Mouse (Mus musculus): ENCODE measurements at regions not wholly inside any gene's neighbourhood (a gene's known extent, or its start where the extent isn't known, plus 50 kb on each side); places are given as distances from the start of the nearest gene placed in this dataset.

- no peak for TF ChIP-seq CTCF (IDR thresholded peaks at IDR 0.05; ENCODE audit: extremely low read depth, insufficient read length, insufficient replicate concordance, low read depth, low read length)
- no peak for TF ChIP-seq POLR2A (IDR thresholded peaks at IDR 0.05; ENCODE audit: low read depth, low read length)
- Histone ChIP-seq H3K4me3 (ENCODE audit: low read depth, low read length) (no peak overlapping the region), H3K27me3 (ENCODE audit: control insufficient read depth, insufficient read depth, low read length) (no peaks in the 10 kb centered on the region; the same call in 1 of the 2 replicates), H3K4me1 (ENCODE audit: control insufficient read depth, insufficient read depth, insufficient read length, low read length) (no peaks in the 10 kb centered on the region), H3K27ac (ENCODE audit: insufficient read depth, low read depth, low read length) (no peak overlapping the region), H3K36me3 (ENCODE audit: control insufficient read depth, insufficient read depth, low read length) (no peaks in the 10 kb centered on the region)
- 35% methylated on average over 8 of the region's 8 CpGs for WGBS
Observed at GRCm38 (mm10) chr9:41705461-41705903, 418.6 kb downstream of the Sorl1 start.

GRCm38 (mm10) chr9:41703091-41703490 lies 421.0 kb downstream of the Sorl1 start:
- H3K27ac ChIP-seq (ENCODE audit: insufficient read depth, low read depth, low read length): no peak overlapping the region
- WGBS: 65% methylated on average over 6 of the region's 6 CpGs
- TF ChIP-seq POLR2A (IDR thresholded peaks at IDR 0.05; ENCODE audit: low read depth, low read length) (no peak), CTCF (IDR thresholded peaks at IDR 0.05; ENCODE audit: extremely low read depth, insufficient read length, insufficient replicate concordance, low read depth, low read length) (no peak)
- no peaks in the 10 kb centered on the region for H3K4me1 ChIP-seq (ENCODE audit: control insufficient read depth, insufficient read depth, insufficient read length, low read length)
- H3K4me3 ChIP-seq (ENCODE audit: low read depth, low read length): no peak overlapping the region
- no peaks in the 10 kb centered on the region for H3K36me3 ChIP-seq (ENCODE audit: control insufficient read depth, insufficient read depth, low read length)
- H3K27me3 ChIP-seq (ENCODE audit: control insufficient read depth, insufficient read depth, low read length): no peaks in the 10 kb centered on the region; the same call in 1 of the 2 replicates

- no peaks in the 10 kb centered on the region for H3K27me3 ChIP-seq (ENCODE audit: control insufficient read depth, insufficient read depth, low read length)
- TF ChIP-seq POLR2A (IDR thresholded peaks at IDR 0.05; ENCODE audit: low read depth, low read length): no peak
- no peak for TF ChIP-seq CTCF (IDR thresholded peaks at IDR 0.05; ENCODE audit: extremely low read depth, insufficient read length, insufficient replicate concordance, low read depth, low read length)
- no peak overlapping the region for H3K4me3 ChIP-seq (ENCODE audit: low read depth, low read length)
- H3K36me3 ChIP-seq (ENCODE audit: control insufficient read depth, insufficient read depth, low read length): no peaks in the 10 kb centered on the region
- no peak overlapping the region for H3K27ac ChIP-seq (ENCODE audit: insufficient read depth, low read depth, low read length)
- no peaks in the 10 kb centered on the region for H3K4me1 ChIP-seq (ENCODE audit: control insufficient read depth, insufficient read depth, insufficient read length, low read length)
- WGBS: 48% methylated on average over 6 of the region's 6 CpGs
Observed at GRCm38 (mm10) chr9:41700683-41701082, 423.4 kb downstream of the Sorl1 start.

GRCm38 (mm10) chr9:41699031-41699430 lies 425.1 kb downstream of the Sorl1 start:
- Histone ChIP-seq H3K4me3 (ENCODE audit: low read depth, low read length) (no peak overlapping the region), H3K27me3 (ENCODE audit: control insufficient read depth, insufficient read depth, low read length) (no peaks in the 10 kb centered on the region), H3K36me3 (ENCODE audit: control insufficient read depth, insufficient read depth, low read length) (no peaks in the 10 kb centered on the region), H3K27ac (ENCODE audit: insufficient read depth, low read depth, low read length) (no peak overlapping the region), H3K4me1 (ENCODE audit: control insufficient read depth, insufficient read depth, insufficient read length, low read length) (no peaks in the 10 kb centered on the region)
- TF ChIP-seq CTCF (IDR thresholded peaks at IDR 0.05; ENCODE audit: extremely low read depth, insufficient read length, insufficient replicate concordance, low read depth, low read length): no peak
- TF ChIP-seq POLR2A (IDR thresholded peaks at IDR 0.05; ENCODE audit: low read depth, low read length): no peak
- 80% methylated on average over 4 of the region's 4 CpGs for WGBS

GRCm38 (mm10) chr9:41697611-41698467 lies 426.3 kb downstream of the Sorl1 start:
- TF ChIP-seq CTCF (IDR thresholded peaks at IDR 0.05; ENCODE audit: extremely low read depth, insufficient read length, insufficient replicate concordance, low read depth, low read length): no peak
- TF ChIP-seq POLR2A (IDR thresholded peaks at IDR 0.05; ENCODE audit: low read depth, low read length): no peak
- whole genome bisulfite sequencing: 85% methylated on average over 24 of the region's 24 CpGs

GRCm38 (mm10) chr9:41697160-41697559 lies 426.9 kb downstream of the Sorl1 start:
- no peak for TF ChIP-seq POLR2A (IDR thresholded peaks at IDR 0.05; ENCODE audit: low read depth, low read length)
- no peak for TF ChIP-seq CTCF (IDR thresholded peaks at IDR 0.05; ENCODE audit: extremely low read depth, insufficient read length, insufficient replicate concordance, low read depth, low read length)
- Histone ChIP-seq H3K4me1 (ENCODE audit: control insufficient read depth, insufficient read depth, insufficient read length, low read length) (no peaks in the 10 kb centered on the region), H3K27me3 (ENCODE audit: control insufficient read depth, insufficient read depth, low read length) (no peaks in the 10 kb centered on the region), H3K4me3 (ENCODE audit: low read depth, low read length) (no peak overlapping the region), H3K36me3 (ENCODE audit: control insufficient read depth, insufficient read depth, low read length) (no peaks in the 10 kb centered on the region), H3K27ac (ENCODE audit: insufficient read depth, low read depth, low read length) (no peak overlapping the region)

More at GRCm38 (mm10) chr9:41697611-41698467, 426.3 kb downstream of the Sorl1 start:
- Histone ChIP-seq H3K27me3 (ENCODE audit: control insufficient read depth, insufficient read depth, low read length) (no peaks in the 10 kb centered on the region), H3K4me3 (ENCODE audit: low read depth, low read length) (no peak overlapping the region), H3K27ac (ENCODE audit: insufficient read depth, low read depth, low read length) (no peak overlapping the region), H3K36me3 (ENCODE audit: control insufficient read depth, insufficient read depth, low read length) (no peaks in the 10 kb centered on the region), H3K4me1 (ENCODE audit: control insufficient read depth, insufficient read depth, insufficient read length, low read length) (no peaks in the 10 kb centered on the region)

- H3K27ac ChIP-seq (ENCODE audit: insufficient read depth, low read depth, low read length): no peak overlapping the region
- no peaks in the 10 kb centered on the region for H3K4me1 ChIP-seq (ENCODE audit: control insufficient read depth, insufficient read depth, insufficient read length, low read length)
- H3K4me3 ChIP-seq (ENCODE audit: low read depth, low read length): no peak overlapping the region
- TF ChIP-seq CTCF (IDR thresholded peaks at IDR 0.05; ENCODE audit: extremely low read depth, insufficient read length, insufficient replicate concordance, low read depth, low read length) (no peak), POLR2A (IDR thresholded peaks at IDR 0.05; ENCODE audit: low read depth, low read length) (no peak)
- 71% methylated on average over 1 of the region's 1 CpGs for WGBS
- no peaks in the 10 kb centered on the region for H3K27me3 ChIP-seq (ENCODE audit: control insufficient read depth, insufficient read depth, low read length)
- no peaks in the 10 kb centered on the region for H3K36me3 ChIP-seq (ENCODE audit: control insufficient read depth, insufficient read depth, low read length)
Observed at GRCm38 (mm10) chr9:41682911-41683310, 441.2 kb downstream of the Sorl1 start.
